Mouse (Mus musculus) C2C12 (cell line): Measurements from ENCODE around the gene 1700029I15Rik.

Experiments used
- CEBPB ChIP-seq: IDR thresholded peaks from one replicate; pipeline ENCODE4 v1.6.1; 2011; ENCODE audit warnings: low read depth, mild to moderate bottlenecking, control low read depth, moderate library complexity
- CTCF ChIP-seq: IDR thresholded peaks from one replicate; pipeline ENCODE4 v1.5.1; 2011; ENCODE audit not compliant: control insufficient read depth, insufficient read depth, insufficient read length
- MAX ChIP-seq: IDR thresholded peaks from one replicate; pipeline ENCODE4 v1.6.1; 2011; ENCODE audit warnings: mild to moderate bottlenecking, control low read depth
- MYOG ChIP-seq: IDR thresholded peaks from one replicate; pipeline ENCODE4 v1.6.1; 2011; ENCODE audit not compliant: control insufficient read depth, insufficient read length; ENCODE audit errors: extremely low read depth
- USF1 ChIP-seq: IDR thresholded peaks from one replicate; pipeline ENCODE4 v1.6.1; 2011; ENCODE audit warnings: low read depth, mild to moderate bottlenecking, control low read depth, moderate library complexity

DNA sequence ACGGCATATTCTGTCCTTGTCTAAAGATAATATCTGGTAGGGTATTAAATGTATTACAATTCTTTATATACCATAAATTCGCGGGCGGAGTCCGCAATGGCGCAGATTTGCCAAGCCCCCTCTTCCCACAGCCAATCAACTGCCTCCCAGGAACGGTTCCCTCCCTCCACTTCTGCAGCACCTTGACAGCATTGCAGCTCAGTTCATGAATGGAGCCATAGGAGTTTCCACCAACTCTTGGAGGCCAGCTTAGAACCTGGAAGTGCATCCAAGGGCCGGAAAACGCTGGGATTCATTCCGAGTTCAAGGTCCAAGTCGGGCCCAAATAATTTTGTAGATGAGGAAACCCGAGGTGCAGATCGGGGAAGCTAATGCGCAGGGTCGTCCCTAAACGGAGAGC lies 7.8 kb upstream of the 1700029I15Rik start, which contains the start of the genes Pex16 and Large2:
- no peak for TF ChIP-seq CTCF
- TF ChIP-seq MYOG, result no peak
- no peak for TF ChIP-seq USF1
- TF ChIP-seq MAX, result no peak
- TF ChIP-seq CEBPB, result no peak
